Mouse (Mus musculus): ENCODE data around the gene Ripor2.

DNA sequence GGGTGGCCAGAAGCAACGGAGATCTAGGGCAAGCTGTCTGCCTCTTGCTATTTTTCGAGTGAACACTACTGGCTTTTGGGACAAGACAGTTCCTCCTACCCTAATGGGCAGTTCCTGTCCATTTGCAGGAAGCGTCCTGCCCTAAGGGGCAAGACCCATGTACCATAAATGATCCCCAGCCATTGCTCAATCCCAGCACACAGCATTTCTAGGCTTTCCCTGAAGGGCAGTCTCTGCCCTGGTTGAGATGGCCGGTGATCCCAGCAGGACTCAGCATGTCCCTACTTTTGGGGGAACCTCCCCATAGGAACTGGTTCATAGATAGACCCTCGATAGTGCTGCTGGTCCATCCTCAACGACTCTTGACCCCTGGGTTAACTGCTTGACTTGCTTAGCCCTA, 31.0 kb downstream of the Ripor2 start:
- TF ChIP-seq CTCF (IDR thresholded peaks at IDR 0.05; ENCODE audit: borderline replicate concordance, control insufficient read depth, extremely low read depth, insufficient read depth, low read length, poor library complexity) (no peak), POLR2A (IDR thresholded peaks at IDR 0.05; ENCODE audit: control insufficient read depth, extremely low read depth, insufficient read depth, low read length, poor library complexity) (no peak)
